Mouse (Mus musculus): Measurements from ENCODE around the gene Rbm7.
"Not testable (repeated sequence)": the region's sequence is repeated elsewhere in the genome, so short reads cannot be mapped to it uniquely, and the experiment has no call there.

The Rbm7 gene

DNA sequence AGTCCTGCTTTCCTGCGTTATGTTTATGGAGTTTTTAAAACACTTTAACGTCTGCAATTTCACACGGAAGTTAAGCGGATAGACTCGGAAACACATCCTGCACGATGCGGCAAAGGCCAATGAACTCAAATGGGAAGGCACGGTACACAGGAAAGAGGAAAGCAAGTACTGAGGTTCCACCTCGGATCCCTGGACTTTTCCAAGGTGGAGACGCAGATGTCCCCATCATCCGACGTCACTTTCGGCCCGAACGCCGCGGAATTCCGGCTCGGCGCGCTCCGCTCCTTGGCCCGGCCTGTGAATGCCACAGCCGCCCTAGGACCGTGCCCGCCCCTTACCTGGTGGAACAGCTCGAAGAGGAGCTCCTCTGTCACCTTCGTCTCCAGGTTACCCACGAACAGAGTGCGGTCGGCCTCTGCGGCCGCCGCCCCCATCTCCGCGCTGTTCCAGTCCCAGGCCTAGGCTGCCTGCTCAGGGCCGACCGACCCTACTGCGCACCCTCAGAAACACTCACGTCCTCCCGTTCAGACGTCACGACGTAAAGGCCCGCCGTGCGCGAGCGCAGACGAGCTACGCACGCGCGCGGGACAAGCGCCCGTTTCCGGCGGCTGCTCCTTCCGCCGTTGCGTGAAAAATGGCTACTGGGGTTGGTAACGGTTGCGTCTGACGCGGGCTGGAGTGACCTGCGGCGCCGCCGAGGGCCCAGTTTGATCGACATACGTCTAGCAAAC lies at the start of gene Rbm7, which contains the start of gene Gm5617:
Gene Rbm7 (minus strand): TSS at position 483 of the 731 bp plus-strand sequence.
Gene Gm5617 (plus strand): TSS at position 626 of the 731 bp plus-strand sequence.
- DNase-seq = peak; percentile 95

DNA sequence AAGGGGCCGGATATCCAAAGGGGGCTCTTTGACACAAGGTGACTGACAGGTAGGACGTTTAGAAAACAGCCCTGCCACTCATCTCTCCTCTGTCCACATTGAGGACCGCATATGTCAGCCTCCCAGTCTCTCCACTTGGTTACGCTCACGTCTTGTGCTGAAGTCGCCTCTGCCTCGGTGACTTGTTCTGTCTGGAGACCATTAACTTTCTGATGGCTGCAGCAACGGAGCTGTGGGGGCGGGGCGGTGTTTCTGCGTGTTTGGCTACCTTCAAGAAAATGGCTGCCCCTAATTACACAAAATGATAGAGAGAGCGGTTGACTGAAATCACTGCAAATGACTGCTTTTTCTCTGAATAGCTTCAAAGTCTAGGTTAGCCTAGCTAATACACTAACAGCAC lies 43.6 kb upstream of the Rbm7 start:
- no peak for DNase-seq

DNA sequence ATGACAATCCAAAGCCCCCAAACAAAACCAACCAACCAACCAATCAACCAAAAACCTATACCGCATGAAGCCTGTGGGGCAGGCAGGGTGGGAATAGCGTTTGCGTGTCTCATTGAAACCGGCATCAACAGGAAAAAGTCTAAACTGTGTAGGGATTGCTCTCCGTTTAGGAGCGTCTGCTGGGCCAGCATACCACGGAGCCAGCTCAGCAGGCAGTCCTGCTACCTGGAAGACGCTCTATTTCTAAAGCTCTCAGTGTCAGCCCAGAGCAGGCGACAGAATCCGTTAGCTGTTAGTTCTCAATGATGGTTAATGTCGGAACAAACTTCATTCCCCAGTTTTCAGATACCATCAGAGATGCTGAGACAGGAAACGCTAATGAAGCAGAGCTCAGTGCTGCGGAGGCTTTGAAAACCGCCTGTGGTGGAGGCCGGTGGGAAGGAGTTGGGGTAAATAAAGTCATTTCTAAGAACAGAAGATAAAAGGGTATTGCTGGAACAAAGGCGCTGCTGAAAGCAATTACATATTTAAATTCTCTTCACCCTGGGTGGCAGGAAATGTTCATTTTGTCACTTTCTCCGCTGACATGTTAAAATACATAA lies 43.0 kb upstream of the Rbm7 start:
- no peak for DNase-seq

DNA sequence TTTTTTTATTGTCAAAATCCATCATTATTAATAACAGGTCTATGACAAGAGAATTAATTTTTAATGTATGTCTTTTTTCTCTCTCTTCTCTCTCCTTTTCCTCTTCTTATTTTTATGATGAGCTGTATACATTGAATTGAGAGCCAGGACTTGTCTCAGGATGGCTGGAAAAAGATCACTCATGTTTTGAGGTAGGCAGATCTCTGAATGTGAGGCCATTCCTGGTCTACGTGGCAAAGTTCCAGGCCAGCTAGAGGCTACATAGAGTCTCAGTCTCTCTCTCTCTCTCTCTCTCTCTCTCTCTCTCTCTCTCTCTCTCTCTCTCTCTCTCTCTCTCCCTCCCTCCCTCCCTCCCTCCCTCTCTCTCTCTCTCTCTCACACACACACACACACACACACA lies 42.5 kb upstream of the Rbm7 start:
- DNase-seq = not testable (repeated sequence)

DNA sequence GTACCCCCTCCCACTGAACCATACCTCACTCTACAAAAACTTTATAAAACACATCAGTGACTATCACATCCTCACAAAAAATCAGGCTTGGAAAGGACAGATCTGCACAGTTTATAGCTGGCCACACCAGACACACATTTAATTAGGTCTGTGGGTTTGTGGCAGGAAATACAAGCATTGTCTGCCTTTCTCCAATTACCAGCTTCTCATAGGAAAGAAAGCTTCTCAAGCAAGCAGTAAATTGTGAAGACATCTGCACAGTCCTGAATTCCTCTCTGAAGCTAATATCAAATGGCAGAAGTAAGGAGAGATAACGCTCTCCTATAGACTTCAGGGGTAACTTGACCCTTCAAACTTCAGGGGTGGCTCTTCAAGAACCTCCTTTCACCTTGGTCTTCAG lies 41.3 kb upstream of the Rbm7 start:
- DNase-seq = no peak

DNA sequence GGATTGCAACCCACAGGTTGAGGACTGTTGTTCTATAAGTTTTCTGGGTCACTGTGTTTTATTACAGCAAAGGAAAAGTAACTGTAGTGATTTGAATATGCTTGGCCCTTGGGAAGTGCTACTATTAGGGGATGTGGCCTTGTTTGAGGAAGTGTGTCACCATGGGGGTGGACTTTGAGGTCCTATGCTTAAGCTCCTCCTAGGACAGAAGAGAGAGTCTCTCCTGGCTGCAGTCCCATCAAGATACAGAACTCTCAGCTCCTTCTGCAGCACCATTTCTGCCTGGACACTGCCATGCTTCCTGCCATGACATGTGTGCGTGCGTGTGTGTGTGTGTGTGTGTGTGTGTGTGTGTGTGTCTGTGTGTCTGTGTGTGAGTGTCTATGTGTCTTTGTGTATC lies 37.6 kb upstream of the Rbm7 start:
- DNase-seq = no peak

DNA sequence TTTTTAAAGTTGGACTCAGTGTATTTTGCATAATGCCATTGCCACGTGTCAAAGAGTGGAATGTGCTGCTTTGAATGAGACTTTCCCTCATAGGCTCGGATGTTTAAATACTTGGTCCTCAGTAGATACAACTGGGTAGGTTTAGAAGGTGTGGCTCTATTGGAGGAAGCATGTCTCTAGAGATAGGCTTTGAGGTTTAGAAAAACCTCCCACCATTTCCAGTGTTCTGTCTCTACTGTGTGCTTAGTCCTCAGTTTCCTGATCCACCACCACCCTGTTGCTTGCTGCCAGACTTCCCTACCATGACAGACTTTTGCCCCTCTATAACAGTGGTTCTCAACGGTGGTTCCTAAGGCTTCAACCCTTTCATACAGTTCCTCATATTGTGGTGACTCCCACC lies 37.1 kb upstream of the Rbm7 start:
- no peak for DNase-seq

DNA sequence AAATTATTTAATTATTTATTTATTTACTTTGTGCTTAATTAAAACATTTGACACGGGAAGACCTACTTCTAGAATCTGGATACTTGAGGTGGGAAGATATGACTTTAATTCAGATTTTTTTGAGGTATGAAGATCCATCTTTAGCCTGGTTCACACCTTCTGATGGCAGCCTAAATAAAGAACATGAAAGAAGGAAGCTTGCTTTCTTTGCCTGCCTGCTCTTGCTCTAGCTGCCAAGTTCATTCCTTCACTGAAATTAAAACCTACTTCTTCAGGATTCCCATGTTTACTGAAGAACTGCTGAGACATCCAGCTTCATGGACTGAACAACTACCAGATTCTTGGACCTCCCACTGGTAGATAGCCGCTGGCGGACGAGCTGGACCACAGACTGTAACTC lies 36.2 kb upstream of the Rbm7 start:
- no peak for DNase-seq

DNA sequence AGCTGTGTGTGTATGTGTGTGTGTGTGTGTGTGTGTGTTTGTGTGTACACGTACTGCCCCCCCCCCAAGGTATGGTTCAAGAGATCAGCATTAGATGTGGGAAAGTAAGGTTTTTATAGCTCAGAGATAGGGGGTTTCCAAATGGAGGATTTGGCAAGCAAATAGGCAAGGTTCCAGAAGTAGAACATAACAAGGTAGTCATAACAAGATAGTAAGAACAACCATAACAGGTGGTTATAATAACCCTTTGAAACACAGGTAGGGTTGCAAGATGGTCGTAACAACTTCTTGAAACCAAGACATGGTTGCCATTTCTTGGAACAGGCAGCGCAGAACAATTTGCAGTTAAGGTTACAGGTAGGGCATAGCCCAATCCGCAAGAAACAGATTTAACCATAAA lies 31.4 kb upstream of the Rbm7 start:
- DNase-seq = no peak

DNA sequence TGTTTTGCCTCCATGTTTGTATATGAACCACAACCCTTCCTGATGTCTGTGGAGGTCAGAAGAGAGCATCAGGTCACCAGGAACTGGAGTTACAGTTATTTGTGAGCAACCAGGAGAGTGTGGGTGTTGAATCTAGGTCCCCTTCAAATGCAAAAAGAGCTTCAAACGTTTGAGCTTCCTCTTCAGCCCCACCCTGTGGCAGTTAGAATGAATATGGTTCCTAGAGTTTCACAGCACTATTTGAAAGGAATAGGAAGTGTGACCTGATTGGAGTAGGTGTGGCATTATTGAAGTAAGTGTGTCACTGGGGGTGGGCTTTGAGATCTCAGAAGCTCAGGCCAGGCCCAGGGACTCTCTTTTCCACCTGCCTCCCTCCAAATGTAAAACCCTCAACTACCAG lies 30.5 kb upstream of the Rbm7 start:
- DNase-seq = no peak

DNA sequence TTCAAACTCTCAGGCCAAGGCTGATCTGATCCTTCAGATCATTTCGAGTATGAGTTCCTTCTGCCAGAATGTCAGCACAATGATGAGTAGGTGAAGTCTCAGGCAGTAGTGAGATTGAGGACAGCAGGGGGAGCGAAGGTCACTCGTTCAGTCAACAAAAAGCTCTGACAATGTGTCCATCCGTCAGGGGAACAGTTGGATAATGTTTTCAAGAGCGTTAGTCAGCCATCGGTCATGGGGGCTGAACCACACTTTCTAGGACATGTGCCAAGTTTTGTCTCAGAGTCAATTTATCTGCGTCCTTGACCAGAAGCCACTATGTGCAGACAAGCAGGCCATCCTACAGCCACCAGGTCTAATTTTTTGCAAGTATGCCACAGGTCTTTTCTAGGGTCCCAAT lies 25.3 kb upstream of the Rbm7 start:
- DNase-seq = not testable (repeated sequence)

DNA sequence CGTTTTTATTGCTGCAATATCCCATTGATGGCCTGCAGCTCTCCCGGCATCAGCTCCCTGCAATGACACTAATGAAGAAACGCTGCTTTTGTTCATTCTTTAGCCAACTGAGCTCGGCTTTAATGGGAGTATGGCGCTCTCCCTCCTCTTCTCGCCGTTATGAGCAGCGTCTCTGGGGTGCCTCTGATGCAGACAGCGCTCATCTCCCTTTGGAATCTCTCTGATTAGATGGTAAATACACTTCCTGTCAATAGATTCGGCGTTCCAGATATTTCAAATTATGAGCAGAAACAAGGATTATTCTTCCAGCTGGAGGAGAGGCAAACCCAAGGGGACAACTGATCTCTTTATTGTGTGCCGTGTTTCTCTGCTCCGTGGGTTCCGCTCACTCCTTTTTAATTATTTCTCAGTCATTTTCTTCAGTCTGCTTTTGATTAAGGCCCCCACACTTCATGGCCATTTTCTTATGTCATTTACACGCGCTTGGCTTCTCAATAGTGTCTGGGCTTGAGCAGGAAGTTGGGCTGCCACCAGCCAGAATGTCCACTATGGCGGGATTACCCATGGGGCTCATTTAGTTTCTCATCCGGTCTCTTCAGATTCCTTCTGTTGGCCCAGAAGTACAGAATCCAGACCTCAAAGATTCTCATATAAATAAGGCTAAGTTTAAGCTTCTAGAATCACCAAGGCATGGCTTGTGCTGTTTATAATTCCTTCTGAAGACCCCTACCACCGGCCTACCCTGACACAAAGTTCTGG lies 22.5 kb upstream of the Rbm7 start:
- no peak for DNase-seq

DNA sequence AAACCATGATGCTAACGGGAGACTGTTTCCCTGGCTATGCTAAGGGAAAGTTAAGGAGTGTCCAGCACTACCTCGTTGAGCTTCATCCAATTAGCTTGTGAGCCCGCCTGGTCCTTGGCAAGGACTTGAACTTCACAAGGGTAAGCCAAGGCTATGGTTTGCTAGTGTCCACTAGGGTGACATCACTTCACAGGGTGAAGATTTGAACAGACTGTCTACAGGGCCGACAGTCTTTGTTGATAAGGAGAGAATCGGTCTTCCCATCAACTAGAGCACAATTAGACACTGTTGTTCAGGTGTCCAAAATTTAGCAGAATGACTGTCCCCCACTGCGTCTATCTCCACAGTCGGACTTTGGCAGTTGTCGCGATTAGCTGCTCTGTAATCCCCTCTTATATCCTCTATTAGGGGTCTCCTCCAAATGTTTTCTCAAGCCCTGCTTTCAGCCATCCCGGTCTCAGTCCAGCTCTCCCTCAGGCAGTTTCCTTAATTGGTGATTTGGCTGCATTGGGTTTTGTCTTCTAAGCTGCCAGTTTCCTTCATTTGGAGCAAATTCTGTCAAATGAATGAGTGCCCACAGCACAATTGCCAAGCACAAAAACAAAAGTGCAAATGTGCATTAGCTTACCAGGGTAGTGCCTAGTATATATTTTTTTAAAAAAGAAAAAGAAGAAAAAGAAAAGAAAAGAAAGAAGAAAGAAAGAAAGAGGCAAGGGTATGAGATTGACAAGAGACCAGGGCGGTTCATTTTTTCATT lies 21.7 kb upstream of the Rbm7 start:
- DNase-seq = no peak

DNA sequence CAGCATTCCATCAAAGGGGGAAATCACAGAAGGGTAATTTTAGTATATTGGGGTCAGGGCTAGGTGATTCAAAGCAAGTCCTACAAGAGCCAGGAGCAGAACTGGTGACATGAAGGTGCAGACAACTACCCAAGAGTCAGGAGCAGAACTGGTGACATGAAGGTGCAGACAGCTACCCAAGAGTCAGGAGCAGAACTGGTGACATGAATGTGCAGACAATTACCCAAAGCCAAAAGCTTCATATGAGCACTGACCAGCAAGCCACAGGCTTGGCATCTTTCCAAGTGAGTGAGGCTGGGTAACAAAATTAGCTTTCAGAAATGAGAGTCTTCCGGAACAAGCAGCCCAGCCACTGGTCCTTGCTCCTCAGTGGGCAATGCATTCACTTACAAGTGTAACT lies 20.2 kb upstream of the Rbm7 start:
- no peak for DNase-seq

DNA sequence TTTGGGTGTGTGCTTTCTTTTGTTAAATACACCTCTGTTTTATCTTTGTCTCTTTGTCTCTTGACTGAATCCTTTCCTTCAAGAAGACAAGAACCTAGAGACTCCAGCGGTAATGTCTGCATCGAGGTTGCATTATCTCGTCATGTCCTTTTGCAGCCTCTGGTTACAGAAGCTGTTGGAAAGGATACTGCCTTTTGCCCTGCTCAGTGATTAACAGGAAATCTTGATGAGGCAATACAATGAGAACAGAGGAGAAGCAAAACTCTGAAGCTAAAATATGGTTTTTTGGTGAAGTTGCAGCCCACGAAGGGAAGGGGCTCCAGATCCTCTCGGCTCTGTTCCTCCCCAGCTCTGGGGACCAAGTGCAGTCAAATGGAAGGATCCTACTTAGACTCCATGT lies 15.0 kb upstream of the Rbm7 start:
- DNase-seq = no peak

DNA sequence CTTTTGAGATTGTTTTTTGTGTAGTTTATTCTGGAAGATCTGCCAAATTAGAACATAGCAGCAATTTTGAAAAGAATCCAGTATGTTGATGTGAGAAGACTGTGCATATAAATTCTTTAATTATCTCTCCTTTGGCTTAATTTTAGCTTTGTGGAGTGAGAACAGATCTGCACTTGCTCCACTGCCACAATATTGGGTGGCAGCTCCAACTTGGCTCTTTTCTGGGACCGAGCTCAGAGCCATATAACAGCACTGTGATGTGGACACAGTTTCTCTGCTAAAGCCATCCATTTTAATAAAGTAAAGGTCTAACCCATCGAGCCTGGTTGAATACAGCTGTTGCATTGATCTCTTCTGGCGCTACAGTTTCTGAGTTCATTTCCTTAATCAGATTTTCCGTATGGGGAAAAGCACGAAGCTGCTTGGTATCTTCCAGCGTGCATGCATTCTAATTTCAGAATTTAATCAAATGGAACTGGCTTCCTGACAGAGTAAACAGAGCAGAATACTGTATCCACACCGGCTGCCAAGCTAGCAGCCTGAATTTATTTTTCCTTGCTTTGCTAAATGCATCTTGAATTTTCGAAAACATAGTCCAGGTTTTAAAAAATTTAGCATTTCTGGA lies 9.8 kb upstream of the Rbm7 start:
- DNase-seq = no peak

DNA sequence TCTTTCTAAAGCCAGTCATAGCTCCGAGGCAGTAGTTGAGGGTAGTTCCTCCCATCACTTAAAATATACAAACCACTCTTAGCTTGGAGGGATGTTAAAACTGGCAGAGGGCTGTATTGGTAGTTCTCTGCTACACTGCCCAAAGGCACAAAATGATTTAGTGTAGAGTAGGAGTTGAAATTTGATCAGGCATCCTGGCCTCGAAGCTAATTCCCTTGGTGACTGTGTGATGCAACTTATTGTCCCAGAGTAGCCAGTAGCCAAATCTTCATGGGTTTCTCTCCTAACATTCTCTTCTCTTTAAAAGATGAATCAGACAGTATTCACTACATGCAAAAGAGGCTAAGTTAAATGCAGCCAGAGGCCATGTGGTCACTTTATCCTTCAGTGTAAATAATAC lies 7.9 kb upstream of the Rbm7 start:
- no peak for DNase-seq

DNA sequence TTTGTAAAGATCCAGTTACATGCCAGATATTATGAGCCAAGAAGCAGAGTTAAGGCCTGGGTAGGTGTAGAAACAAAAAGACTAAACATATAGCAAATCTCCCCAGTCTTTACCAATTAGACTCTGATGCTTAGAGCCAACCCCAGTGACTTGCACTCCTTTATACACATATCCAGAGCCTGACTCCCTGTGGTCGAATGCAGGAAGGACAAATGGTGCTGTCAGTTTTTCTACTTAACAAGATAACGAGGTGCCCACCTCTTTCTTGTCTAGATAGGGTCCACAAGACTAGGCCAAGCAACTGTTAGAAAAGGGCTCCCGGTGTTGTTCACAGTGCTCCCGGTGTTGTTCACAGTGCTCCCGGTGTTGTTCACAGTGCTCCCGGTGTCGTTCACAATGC lies 6.1 kb upstream of the Rbm7 start:
- no peak for DNase-seq

DNA sequence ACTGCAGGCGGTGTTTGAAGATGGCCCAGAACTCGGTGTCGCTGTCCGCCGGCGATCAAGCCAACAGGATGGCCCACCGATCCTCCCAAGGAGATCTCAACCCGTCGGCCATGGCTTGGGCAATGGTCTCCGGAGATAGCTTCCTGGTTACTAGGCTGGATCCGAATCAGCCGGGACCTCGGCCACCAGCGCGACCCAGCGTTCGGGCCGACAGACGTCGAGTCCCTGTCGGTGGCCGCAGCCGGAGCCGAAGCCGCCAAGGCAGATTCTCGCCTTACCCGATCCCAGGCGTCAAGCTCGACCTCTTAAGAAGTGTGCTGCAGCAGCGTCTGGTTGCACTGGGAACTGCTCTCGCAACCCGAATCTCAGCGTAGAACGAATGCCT lies 441 bp upstream of the Rbm7 start:
- no peak for DNase-seq

DNA sequence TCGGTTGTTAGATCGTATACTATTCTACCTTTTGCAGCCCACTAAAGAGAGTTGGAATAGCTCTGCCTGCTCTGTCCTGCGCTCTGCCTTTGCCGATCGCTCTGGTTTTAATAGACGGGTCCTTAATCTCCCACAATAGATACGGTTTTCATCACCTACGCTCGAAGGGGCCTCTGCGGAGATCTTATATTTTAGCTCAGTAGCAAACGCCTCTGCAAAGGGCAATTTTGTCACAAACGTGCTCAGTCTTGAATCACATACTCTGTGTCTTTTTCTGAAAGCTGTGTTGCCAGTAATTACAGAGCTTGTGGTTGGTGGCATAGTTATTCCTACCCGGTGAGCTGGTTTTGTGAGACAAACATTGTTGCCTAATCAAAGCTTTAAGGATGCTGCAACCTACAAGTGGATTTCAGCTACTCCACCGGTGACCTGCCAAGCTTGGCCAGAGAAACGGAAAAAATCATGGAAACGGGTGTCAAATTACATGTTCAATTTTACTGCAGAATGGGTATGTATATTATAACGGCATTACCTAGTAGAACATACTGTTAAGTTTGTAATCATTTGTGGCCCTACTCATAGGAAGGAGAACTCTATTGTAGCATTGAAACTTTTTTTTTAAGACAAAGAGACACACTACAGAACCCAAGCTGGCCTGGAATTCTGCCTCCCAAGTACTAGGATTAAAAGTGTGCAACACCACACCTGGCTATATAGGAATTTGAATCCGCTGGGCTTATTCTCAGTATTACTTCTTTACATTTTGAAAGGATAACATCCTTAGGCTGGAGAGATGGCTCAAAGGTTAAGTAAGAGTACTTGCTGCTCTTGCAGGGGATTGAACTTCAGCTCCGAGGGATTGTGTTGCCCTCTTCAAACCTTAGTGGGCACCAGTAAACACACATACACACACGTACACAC lies 13.6 kb downstream of the Rbm7 start:
- DNase-seq = no peak

DNA sequence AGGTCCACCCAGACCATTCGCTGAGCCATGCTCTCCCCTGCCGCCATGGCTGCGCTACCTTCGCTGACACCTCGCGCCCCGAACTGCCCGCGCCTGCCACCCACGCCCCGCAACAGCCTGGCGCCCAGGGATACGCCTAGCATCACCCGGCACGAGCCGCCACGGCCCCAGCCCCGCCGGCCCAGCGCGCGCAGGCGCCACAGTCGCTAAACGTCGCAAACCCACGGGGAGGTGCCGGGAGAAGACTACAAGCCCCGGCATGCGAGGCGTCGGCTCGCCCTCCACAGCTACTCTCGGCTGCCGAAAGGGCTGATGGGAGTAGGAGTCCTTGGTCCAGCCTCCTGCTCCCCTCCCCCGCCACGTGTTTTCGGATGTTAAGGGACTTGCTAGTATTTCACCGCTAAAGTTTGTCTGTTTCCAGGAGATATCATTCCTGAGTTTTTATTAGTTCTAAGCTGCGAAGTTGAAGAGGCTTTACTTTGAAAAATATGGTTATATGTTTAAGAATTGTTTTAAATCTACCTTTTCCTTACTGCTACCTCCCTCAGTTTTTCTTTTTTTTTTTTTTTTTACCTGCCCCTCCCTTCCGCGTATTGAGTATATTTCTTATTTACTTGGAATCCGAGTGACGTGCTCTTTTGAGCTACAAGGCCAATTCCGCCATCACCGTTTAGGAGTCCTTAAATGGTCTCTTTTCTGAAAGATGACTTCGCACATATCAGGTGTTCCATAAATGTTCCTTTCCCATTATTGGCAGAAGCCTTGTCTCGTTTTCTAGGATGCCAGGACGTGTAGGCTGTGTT lies 14.5 kb downstream of the Rbm7 start, which contains the start of gene Rexo2:
Gene Rexo2 (minus strand): TSS at position 213 of the 803 bp plus-strand sequence.
- DNase-seq = peak; percentile 94
